Mouse (Mus musculus): ENCODE measurements around the gene Map3k20. TPM values are rescaled to one million over a fixed set of nuclear protein-coding genes. Genes with fewer than 3 reads are reported as not detected.
A peak's percentile ranks its signal among the peaks of the same experiment; 100 is the strongest.

The Map3k20 gene
- polyA plus RNA-seq, 1 experiment from 2014 or later: 17.0 TPM

DNA sequence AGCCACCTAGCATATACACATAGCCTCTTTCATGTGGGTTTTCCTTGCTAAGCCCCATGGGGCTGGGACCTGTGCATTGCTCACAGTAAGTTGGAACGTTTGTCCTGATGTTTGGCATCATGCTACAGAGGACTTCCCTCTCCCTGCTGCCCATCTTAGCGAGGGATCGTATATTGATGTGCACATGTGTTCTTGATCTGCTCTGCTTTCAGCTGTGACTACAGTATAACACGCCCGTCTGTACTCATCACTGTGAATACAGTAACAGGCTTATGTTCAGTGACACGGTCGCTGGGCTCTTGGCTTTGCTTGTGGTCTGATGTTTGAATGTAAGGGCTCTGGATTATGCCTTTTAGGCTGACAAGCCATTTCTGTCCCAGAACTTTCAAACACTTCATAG, 20.3 kb downstream of the Map3k20 start:
- H3K4me1 ChIP-seq (replicated peaks): no peaks in the 10 kb centered on the region
- no peak overlapping the region for H3K9ac ChIP-seq
- no peak overlapping the region for H3K4me2 ChIP-seq (replicated peaks)
- ATAC-seq: no peak
- 0 out of 2 replicates have a peak, but pooled peaks cover 2% of the 10 kb centered on the region for H3K36me3 ChIP-seq
- H3K9me3 ChIP-seq: no peaks in the 10 kb centered on the region
- H3K4me3 ChIP-seq (replicated peaks): no peak overlapping the region
- 85% methylated on average over 7 of the region's 7 CpGs for WGBS
- no peaks in the 10 kb centered on the region for H3K27me3 ChIP-seq (replicated peaks)
- H3K27ac ChIP-seq: no peak overlapping the region

DNA sequence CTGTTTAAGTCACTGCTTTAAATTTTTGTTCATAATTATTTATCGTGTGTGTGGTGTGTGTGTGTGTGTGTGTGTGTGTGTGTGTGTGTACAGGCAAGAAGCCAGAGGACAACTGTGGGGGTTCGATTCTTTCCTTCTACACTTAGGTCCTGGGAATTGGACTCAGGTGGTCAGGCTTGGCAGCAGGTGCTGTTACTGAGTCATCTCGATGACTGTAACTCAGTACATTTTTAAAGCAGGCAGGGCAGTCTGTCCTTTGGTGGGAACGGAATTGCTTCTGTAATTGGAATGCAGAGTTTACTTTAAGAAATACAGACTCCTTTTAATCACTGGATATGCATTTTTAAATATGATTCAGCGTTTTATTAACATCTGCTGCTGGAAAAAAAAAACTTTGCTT, 22.9 kb downstream of the Map3k20 start:
- Histone ChIP-seq H3K4me1 (replicated peaks) (0 out of 2 replicates have a peak, but pooled peaks cover 4% of the 10 kb centered on the region), H3K4me2 (replicated peaks) (no peak overlapping the region), H3K27me3 (replicated peaks) (no peaks in the 10 kb centered on the region), H3K36me3 (0 out of 2 replicates have a peak, but pooled peaks cover 2% of the 10 kb centered on the region), H3K4me3 (replicated peaks) (no peak overlapping the region), H3K9me3 (no peaks in the 10 kb centered on the region), H3K9ac (no peak overlapping the region), H3K27ac (no peak overlapping the region)
- WGBS: 65% methylated on average over 5 of the region's 5 CpGs
- ATAC-seq: no peak

DNA sequence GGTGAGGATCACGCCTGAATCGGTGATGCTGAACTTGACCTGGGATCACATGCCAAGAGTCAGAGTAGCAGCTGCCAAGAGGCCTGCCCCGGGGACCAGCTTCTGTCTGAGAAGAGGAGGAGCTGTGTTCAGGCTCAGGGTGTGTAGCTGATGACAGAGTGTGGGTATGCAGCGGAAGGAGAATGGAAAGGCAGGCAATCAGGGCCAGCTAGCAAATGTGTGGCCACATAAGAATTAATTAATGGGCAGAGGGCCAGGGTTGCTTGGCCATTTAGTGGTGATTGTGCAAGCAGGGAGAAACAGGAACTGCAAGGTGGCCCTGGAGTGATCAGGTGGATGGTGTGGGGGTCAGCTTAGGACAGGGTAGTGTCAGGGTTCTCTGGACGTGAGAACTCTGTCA, 23.5 kb downstream of the Map3k20 start:
- 82% methylated on average over 5 of the region's 5 CpGs for WGBS
- Histone ChIP-seq H3K9ac (no peak overlapping the region), H3K27me3 (replicated peaks) (no peaks in the 10 kb centered on the region), H3K27ac (no peak overlapping the region), H3K4me3 (replicated peaks) (no peak overlapping the region), H3K9me3 (no peaks in the 10 kb centered on the region), H3K4me2 (replicated peaks) (no peak overlapping the region), H3K4me1 (replicated peaks) (0 out of 2 replicates have a peak, but pooled peaks cover 6% of the 10 kb centered on the region), H3K36me3 (0 out of 2 replicates have a peak, but pooled peaks cover 2% of the 10 kb centered on the region)
- ATAC-seq: no peak

DNA sequence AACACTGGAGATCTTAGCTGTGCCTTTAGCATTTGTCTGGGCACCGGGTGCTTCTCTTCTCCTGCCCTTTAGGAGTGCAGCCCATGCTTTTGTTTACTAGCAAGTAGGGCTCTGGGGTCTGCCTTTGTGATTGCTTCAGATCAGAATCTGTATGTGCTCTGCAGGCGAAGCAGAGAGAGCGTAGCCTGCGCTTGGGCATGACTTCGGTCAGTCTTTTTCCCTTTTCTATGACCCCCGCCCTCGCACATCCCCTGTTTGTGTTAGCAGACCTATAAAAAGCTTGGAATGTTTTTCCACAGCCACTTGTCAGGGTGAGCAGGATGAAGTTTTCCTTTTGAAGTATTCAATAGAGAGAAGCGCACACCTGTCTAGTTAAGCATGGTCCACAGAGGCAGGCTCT, 26.0 kb downstream of the Map3k20 start:
- 58% methylated on average over 8 of the region's 8 CpGs for WGBS
- no peak for ATAC-seq
- Histone ChIP-seq H3K27ac (no peak overlapping the region), H3K4me3 (replicated peaks) (no peak overlapping the region), H3K27me3 (replicated peaks) (no peaks in the 10 kb centered on the region), H3K9ac (no peak overlapping the region), H3K4me1 (replicated peaks) (0 out of 2 replicates have a peak, but pooled peaks cover 6% of the 10 kb centered on the region), H3K9me3 (no peaks in the 10 kb centered on the region), H3K36me3 (no peaks in the 10 kb centered on the region), H3K4me2 (replicated peaks) (no peak overlapping the region)

DNA sequence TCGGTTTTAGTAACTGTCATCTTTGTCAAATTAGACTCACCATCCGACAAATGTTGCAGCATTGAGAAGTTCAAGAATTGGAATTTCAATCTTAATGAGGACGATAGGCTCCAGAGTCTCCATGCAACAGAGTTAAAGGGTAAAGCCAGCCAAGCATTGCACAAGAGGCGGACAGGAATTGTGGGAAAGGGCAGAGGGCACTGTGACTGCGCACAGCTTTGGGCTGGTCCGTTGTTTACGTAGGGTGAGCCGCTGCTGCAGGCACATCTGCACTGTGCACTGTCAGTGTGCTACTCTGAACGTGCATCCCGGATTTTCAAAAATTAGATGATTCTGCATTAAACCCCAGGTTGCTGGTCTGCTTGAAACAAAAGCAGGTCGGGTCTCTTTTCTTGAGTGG, 27.9 kb downstream of the Map3k20 start:
- no peaks in the 10 kb centered on the region for H3K27me3 ChIP-seq (replicated peaks)
- 0 out of 2 replicates have a peak, but pooled peaks have one; percentile 39 for ATAC-seq
- no peak overlapping the region for H3K9ac ChIP-seq
- no peak overlapping the region for H3K27ac ChIP-seq
- no peaks in the 10 kb centered on the region for H3K36me3 ChIP-seq
- H3K4me1 ChIP-seq (replicated peaks): peaks cover 11% of the 10 kb centered on the region; the same call in 1 of the 2 replicates
- H3K4me3 ChIP-seq (replicated peaks): no peak overlapping the region
- no peak overlapping the region for H3K4me2 ChIP-seq (replicated peaks)
- 63% methylated on average over 11 of the region's 11 CpGs for WGBS
- H3K9me3 ChIP-seq: no peaks in the 10 kb centered on the region

DNA sequence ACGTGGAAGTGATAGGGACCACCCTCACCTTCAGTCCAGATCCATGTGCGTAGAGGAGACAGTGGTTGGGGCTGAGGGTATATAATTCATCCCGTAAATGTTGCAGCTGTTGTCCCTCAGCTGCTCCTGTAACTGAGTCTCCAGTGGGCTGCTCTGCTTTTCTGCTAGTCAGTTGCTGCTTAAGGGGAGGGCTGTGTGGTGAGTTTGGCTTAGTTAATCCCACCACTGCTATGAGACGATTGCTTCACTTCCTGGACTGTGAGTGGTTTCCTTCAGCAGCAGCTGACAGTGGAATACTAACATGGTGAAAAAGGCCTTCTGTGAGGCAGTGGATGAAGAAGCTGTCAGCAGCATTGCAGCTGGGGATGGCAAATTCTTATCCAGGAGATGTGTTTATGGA, 33.0 kb downstream of the Map3k20 start:
- H3K27ac ChIP-seq: peak overlapping the region; percentile 60
- 19% methylated on average over 4 of the region's 4 CpGs for WGBS
- no peak overlapping the region for H3K9ac ChIP-seq
- H3K36me3 ChIP-seq: no peaks in the 10 kb centered on the region
- no peak overlapping the region for H3K4me3 ChIP-seq (replicated peaks)
- no peak overlapping the region for H3K4me2 ChIP-seq (replicated peaks)
- peak; percentile 72 for ATAC-seq
- H3K27me3 ChIP-seq (replicated peaks): no peaks in the 10 kb centered on the region
- H3K9me3 ChIP-seq: no peaks in the 10 kb centered on the region
- peaks cover 13% of the 10 kb centered on the region; the same call in 1 of the 2 replicates for H3K4me1 ChIP-seq (replicated peaks)

DNA sequence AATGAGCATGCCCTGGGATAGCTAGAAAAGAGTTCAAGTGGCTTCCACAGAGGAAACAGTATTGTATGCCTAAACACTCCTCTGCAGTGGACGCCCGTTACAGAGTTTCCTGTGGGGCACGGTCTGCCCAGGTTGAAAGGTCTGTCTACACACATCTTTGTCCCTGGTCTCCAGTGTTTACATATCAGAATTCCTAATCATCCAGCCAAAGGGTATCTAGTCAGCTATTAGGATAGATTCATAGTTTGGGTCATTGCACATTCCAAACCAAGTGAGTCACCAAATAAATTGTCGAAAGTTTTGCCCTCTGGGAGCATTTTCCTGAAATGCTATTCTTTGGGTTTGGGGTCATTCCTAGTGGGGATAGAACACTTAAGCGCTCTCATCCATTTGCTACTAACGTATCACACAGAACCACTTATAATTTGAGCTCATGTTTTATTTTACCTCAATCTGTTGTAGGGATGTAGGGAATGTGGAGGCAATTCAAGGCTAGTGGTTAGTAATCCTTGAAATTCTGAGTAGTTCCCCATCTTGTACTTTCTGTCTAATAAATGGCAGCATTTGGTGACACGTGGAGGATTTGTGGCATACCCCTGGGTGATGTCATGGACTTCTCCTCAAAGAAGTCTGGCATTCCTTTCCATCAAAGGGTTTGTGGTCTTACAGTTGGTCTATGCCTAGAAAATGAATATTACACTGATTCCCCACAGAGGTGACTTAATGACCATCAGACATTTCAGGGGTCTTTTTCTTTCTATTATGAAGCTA, 33.8 kb downstream of the Map3k20 start:
- Histone ChIP-seq H3K9ac (no peak overlapping the region), H3K27me3 (replicated peaks) (no peaks in the 10 kb centered on the region), H3K4me1 (replicated peaks) (peaks cover 12% of the 10 kb centered on the region; the same call in 1 of the 2 replicates), H3K9me3 (no peaks in the 10 kb centered on the region), H3K4me3 (replicated peaks) (no peak overlapping the region), H3K4me2 (replicated peaks) (no peak overlapping the region), H3K36me3 (no peaks in the 10 kb centered on the region), H3K27ac (peak overlapping the region; percentile 60)
- no peak for ATAC-seq
- WGBS: 50% methylated on average over 7 of the region's 7 CpGs

DNA sequence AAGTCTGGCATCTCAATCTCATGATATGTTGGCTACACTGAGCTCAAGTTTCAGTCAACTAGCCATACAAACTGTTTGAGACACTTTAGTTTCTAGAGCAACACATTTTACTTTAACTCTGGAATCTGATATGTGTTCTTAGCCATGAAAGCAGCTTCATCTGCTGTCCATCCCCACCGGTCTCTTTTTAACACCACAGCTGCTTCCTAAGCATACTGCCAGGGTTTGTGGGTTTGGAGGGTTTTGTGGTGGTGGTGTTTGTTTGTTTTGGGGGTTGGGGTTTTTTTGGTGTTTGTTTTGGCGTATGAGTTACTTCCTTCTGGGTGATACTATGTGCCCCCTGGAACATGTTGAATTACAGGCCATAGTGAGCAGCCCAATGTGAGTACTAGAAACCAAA, 35.2 kb downstream of the Map3k20 start:
- ATAC-seq: no peak
- 85% methylated on average over 2 of the region's 2 CpGs for WGBS
- no peak overlapping the region for H3K4me2 ChIP-seq (replicated peaks)

DNA sequence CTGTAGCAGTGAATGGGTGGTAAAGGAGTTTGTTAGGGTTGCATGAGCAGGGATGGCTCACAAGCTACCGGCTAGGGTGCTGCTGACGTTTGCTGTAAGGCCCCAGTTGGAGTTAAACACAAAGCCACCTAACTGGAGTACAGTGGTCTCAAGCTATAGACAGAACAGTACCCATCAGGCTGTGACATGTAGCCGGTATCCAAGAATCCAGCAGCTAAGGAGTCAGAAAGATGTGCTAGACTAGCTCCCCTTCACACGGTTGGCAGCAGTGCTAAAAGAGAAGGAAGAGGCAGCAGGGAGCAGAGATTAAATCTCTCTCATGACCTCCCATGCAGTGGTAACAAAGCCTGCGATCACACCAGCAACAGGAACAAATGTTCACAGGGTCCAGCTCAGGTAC, 36.2 kb downstream of the Map3k20 start:
- Histone ChIP-seq H3K4me3 (replicated peaks) (no peak overlapping the region), H3K27ac (no peak overlapping the region), H3K9ac (no peak overlapping the region), H3K27me3 (replicated peaks) (no peaks in the 10 kb centered on the region), H3K4me1 (replicated peaks) (peaks cover 12% of the 10 kb centered on the region; the same call in 1 of the 2 replicates), H3K36me3 (no peaks in the 10 kb centered on the region), H3K4me2 (replicated peaks) (no peak overlapping the region), H3K9me3 (no peaks in the 10 kb centered on the region)
- ATAC-seq: no peak
- 86% methylated on average over 5 of the region's 5 CpGs for WGBS

More for the DNA sequence above, 35.2 kb downstream of the Map3k20 start:
- no peaks in the 10 kb centered on the region for H3K36me3 ChIP-seq
- H3K9me3 ChIP-seq: no peaks in the 10 kb centered on the region
- no peak overlapping the region for H3K4me3 ChIP-seq (replicated peaks)
- H3K4me1 ChIP-seq (replicated peaks): peaks cover 12% of the 10 kb centered on the region; the same call in 1 of the 2 replicates
- no peaks in the 10 kb centered on the region for H3K27me3 ChIP-seq (replicated peaks)
- H3K27ac ChIP-seq: no peak overlapping the region
- H3K9ac ChIP-seq: no peak overlapping the region

DNA sequence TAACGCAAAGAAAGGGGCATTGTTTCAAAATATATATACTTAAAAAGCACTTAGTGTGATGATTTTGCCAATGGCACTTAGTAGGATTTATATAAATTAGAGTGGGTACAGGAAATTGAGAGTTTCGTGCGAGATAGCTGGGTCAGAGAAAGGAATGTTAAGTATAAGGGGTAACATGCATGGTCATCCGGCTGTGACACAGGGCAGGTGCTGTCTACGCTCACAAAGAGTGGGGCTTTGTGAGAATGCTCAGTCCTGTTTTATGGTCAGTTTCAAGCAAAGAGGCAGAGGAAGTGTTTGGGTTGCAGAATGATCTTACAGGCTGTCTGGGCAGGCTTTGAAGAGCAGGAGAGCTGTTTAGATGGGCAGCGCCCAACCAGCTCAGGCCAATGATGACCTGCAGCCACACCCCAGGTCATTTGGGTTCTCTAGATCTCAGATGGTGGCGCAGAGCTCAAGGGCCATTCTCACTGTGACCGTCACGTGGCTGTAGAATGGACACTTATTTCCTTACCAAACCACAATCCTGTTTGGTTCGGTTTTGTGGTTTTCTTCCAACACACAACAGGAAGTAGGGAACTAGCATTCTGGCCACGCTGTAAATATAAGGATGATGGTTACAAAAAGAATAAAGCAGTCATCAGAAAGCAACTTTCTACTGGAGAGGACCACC, 37.4 kb downstream of the Map3k20 start:
- Histone ChIP-seq H3K9me3 (no peaks in the 10 kb centered on the region), H3K4me3 (replicated peaks) (no peak overlapping the region), H3K27ac (no peak overlapping the region), H3K9ac (no peak overlapping the region), H3K4me2 (replicated peaks) (no peak overlapping the region), H3K36me3 (no peaks in the 10 kb centered on the region), H3K4me1 (replicated peaks) (peaks cover 10% of the 10 kb centered on the region; the same call in 1 of the 2 replicates), H3K27me3 (replicated peaks) (no peaks in the 10 kb centered on the region)
- no peak for ATAC-seq
- 76% methylated on average over 11 of the region's 11 CpGs for WGBS

DNA sequence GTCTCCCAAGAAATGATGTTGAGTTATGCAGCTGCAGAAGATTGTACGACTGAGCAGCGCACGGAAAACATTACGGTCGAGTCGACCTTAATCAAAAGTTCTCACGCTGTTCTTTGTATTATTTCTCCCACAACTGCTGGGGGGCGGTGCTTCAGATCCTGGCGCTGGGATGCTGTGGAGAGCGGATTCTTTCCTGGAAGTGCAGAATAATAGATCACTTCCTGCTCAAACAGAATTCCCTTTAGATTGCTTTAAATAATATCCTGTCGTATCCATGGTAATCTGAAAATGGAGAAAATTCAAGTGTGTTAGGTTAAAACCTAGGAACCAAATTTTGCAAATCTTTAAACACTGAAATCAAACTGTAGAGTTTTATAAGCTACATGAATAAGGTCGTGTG, 39.0 kb downstream of the Map3k20 start:
- no peaks in the 10 kb centered on the region for H3K4me1 ChIP-seq (replicated peaks)
- no peaks in the 10 kb centered on the region for H3K9me3 ChIP-seq
- 63% methylated on average over 12 of the region's 12 CpGs for WGBS
- no peak overlapping the region for H3K4me3 ChIP-seq (replicated peaks)
- H3K9ac ChIP-seq: no peak overlapping the region
- H3K27me3 ChIP-seq (replicated peaks): no peaks in the 10 kb centered on the region
- H3K27ac ChIP-seq: no peak overlapping the region
- no peaks in the 10 kb centered on the region for H3K36me3 ChIP-seq
- H3K4me2 ChIP-seq (replicated peaks): no peak overlapping the region
- no peak for ATAC-seq

DNA sequence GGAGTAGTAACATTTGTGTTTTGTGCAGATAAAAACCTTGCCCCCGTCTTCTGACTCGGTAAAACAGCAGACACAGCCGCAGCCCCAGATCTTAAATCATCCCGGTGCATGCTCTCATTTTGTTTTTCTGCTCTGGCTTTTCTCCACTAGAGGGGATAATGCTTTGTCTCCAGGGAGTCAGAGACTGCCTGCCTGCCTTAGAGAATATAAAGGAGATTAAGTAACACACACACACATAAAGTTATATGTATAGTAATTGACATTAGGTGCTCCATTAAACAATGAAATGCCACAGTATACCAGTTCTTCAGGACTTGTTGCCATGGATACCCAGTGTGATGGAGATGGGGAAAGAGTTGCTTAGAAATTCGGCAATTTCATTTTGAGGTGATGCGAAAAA, 41.1 kb downstream of the Map3k20 start:
- WGBS: 54% methylated on average over 6 of the region's 6 CpGs
- ATAC-seq: no peak

More for the DNA sequence above, 41.1 kb downstream of the Map3k20 start:
- H3K27me3 ChIP-seq (replicated peaks): no peaks in the 10 kb centered on the region
- no peak overlapping the region for H3K4me2 ChIP-seq (replicated peaks)
- H3K9me3 ChIP-seq: no peaks in the 10 kb centered on the region
- no peaks in the 10 kb centered on the region for H3K36me3 ChIP-seq
- H3K27ac ChIP-seq: no peak overlapping the region
- H3K9ac ChIP-seq: no peak overlapping the region
- H3K4me1 ChIP-seq (replicated peaks): no peaks in the 10 kb centered on the region
- no peak overlapping the region for H3K4me3 ChIP-seq (replicated peaks)
